Mouse (Mus musculus): ENCODE results near the gene Exosc9. TPM values are rescaled to one million over a fixed set of nuclear protein-coding genes. Genes with fewer than 3 reads are reported as not detected.

Gene Exosc9
- total RNA-seq (2015; ENCODE audit: low replicate concordance): 33.5 and 45.4 TPM in 2 replicates
- total RNA-seq (2017; ENCODE audit: low replicate concordance): 25.8 and 101 TPM in 2 replicates

DNA sequence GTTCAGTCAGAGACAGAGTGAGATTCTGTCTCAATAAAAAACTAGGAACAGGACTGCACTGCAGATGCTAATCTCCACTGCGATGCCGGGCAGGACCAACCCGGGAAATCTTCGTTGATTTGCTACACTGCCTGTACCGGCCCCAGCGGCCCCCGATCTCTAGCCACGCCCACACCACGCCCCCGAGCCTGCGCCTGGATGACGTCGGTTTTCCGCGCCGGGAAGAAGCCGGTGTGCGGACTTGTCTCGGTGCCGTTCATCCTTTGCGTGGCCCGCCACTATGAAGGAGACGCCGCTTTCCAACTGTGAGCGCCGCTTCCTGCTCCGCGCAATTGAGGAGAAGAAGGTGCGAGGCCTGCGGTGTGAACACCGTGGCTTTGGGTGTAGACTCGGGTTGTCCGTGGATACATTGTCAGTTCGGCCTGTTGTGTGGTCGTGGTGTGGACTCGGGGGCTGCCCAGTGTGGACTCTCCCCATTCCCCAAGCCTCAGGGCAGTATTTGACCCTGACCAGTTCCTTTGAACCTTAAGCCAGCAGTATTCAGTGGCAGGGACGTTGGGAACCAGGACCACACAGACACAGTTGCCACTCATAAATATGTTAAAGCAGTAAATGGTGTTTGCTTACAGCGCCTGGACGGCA is at the start of gene Exosc9:
Exosc9 (plus strand) TSS at position 201 of the 642 bp plus-strand sequence.
- ATAC-seq (replicated peaks; ENCODE audit: low FRiP score, poor library complexity, severe bottlenecking): peak; percentile 99

DNA sequence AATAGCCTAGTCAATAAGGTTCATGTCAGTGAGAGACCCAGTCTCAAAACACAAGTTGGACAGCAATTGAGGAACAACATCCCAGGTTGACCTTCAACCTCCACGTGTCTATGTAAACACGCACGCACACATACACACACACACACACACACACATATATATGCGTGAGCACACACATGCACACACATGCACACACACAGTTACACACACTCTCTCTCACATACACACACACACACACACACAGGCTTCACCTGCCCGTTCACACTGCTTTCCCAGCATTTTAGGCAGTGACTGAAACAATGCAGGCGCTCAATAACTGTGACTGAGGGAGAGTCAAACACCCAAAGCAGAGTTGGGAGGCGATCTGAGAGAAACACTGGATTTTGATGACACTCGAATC is 47.1 kb upstream of the Exosc9 start:
- no peak for ATAC-seq (replicated peaks; ENCODE audit: low FRiP score, poor library complexity, severe bottlenecking)

DNA sequence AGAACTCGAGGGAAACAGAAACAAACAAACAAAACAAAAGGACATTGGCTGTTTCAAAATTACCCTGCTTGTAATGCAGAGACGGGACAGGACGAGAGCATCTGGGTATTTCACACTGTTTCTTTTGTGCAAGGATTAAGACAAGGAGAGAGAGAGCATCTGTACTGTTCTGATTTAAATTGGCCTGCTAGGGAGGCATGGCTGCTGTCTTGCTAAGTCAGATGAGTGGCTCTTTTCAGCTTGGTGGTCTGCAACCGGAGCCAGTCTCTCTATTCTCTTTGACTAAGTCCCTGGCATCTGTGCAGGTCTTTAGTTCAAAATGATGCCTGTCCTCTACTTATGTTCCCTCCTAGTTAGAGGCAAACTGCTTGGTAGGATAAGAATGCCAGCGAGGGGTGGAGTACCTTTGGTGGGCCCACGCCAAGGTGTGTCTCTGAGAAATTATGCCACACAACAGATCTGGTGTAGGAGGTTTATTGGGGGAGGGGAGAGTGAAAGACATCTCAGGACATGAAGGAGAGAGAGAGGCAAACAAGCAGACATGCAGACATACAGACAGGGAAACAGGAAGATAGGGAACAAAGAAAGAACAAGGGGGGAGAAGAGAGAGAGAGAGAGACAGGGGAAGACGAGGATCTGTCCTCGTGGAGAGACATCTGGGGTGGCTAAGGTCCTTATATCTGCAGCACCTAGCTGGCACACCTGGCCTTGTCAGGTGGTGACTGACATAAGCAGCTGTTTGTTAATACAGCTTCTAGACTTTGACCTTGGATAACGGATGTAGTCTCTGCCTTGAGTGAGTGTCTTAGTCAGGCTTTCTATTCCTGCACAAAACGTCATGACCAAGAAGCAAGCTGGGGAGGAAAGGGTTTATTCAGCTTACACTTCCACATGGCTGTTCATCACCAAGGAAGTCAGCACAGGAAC is 46.3 kb upstream of the Exosc9 start:
- ATAC-seq (replicated peaks; ENCODE audit: low FRiP score, poor library complexity, severe bottlenecking): no peak

DNA sequence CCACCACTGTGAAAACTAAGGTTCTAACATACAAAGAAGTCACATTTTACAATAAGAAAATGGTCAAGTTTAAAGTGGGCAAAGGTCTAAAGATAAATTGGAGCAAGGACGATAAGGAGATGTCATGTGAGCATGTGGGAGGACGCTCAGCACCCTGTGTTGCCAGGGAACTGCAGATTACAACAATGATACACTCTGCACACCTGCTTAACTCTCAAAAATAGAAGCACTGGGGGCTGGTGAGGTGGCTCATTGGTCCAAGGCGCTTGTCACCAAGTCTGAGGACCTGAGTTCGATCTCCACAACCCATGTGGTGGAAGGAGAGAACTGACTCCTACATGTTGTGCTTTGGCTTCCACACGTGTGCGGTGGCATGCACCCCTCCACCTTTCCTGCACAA is 40.9 kb upstream of the Exosc9 start:
- no peak for ATAC-seq (replicated peaks; ENCODE audit: low FRiP score, poor library complexity, severe bottlenecking)

DNA sequence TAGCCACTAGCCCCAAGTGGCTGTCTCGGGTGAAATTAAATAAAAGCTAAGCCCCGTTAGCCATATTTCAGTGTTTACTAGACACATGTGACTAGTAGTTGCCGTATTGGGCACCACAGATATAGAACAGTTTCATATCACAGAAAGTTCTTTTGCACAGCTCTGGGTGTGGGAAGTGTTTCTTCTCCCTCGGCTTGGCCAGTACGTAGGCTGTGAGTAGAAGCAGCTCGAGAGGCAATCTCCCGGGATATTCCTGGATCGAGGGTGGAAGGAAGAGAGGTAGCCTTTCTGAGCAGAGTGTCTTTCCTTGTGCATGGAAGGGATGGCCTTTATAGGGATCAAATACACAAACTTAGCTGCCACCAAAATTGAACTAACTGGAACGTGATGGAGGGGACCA is 36.2 kb upstream of the Exosc9 start:
- no peak for ATAC-seq (replicated peaks; ENCODE audit: low FRiP score, poor library complexity, severe bottlenecking)

DNA sequence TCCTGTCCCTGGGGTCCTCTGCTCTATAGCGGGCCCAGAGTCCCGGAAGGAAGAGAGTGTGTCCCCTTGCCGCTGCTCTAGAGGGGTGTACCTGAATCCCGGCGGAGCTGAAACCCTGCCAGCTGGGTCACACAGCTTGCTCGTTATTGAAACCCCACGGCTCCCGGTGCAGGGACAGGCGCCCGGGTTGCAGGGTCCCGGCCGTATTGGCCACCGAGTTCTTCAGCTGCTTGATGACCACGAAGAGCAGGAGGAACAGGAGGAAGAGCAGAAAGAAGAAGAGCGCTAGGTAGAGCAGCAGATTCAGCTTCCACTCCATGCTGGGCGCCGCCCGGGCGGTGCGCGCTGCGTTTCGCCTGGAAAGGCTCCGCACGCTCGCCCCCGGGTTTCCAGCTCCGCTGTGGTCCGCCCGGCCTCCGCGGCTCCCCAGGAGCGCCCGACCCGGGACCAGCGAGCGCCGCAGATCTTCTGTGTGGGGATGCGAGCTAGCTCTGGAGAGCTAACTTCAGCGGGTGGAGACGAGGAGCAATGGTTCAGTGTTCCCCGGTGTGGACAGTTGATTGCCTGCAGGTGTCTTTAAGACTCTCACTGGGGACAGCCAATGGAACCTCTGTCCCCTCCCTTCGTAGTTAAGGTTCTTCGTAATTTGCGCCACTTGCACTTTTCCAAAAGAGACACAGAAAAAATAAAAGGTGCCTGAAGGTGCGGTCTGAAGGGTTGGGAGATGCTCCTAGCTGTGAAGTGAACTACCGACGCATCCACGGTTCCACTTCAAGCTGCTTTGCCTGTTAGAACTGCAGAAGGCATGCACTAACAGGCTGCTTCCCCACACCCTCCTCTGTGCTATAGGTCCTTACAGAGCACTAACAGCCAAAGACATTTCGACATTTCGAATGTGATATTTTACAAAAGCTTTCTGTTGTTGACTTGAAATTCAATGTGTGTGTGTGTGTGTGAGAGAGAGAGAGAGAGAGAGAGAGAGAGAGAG is 31.0 kb upstream of the Exosc9 start, which contains the start of gene Gm11549:
Gm11549 (minus strand) TSS at position 741 of the 988 bp plus-strand sequence.
- ATAC-seq (replicated peaks; ENCODE audit: low FRiP score, poor library complexity, severe bottlenecking): no peak

GRCm38 (mm10) chr3:36522137-36522536 is 30.3 kb upstream of the Exosc9 start:
- ATAC-seq (replicated peaks; ENCODE audit: low FRiP score, poor library complexity, severe bottlenecking): no peak

DNA sequence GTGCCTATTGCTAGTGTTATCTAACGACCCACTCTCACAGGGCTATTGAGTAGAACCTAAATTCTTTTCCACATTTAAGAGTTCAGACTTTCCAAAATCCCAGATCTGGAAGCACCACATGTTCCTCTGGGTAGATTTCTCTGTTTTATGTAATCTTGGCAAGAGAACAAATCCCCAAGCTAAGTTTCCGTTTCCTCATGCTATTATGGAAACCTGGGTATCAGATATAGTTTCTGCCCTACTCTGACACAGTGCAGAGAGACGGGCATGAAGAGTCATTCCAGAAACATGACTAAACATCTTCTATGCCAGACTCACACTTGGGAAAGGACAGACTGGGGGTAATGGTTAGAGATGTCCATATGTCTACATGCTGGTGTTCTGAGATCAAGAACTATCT is 27.9 kb upstream of the Exosc9 start:
- ATAC-seq (replicated peaks; ENCODE audit: low FRiP score, poor library complexity, severe bottlenecking): no peak

DNA sequence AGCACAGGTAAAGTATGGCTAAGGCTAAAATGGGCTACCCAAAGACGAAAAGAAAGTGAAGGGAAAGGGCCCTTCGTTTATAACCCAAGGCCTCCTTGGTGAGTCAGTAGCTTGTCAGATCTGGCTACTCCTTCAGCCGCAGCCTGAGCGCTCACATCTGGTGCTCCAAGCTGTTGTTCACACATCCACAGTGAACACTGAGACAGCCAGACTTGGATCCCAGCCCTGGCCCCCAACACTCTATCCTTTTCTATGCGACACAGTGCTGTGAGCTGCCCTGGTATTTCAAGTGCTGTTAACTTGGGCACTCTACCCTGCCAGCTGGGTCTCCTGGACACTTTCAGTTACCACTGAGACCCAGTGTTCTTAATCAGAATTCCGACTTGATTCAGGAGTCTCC is 22.1 kb upstream of the Exosc9 start:
- no peak for ATAC-seq (replicated peaks; ENCODE audit: low FRiP score, poor library complexity, severe bottlenecking)

- no peak for ATAC-seq (replicated peaks; ENCODE audit: low FRiP score, poor library complexity, severe bottlenecking)
Observed at GRCm38 (mm10) chr3:36530781-36531180, 21.6 kb upstream of the Exosc9 start.

DNA sequence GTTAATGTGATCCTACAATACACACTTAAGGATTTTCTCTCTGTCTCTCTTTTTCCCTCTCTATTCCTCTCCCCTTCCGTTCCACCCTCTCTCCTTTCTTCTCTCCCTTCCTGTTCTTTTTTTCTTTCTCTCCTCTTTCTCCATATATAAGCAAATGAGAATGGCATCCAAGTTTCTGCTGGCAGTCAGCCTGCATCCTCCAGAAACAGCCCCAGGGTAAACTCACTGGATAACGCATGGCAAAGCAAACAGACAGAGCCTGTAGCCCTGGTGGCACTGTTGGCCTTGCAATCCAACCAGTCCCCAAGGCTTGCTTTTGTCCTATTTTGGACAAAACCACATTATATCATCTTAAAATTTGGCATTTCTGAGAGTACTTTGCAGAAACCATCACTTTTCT is 21.2 kb upstream of the Exosc9 start:
- ATAC-seq (replicated peaks; ENCODE audit: low FRiP score, poor library complexity, severe bottlenecking): no peak

DNA sequence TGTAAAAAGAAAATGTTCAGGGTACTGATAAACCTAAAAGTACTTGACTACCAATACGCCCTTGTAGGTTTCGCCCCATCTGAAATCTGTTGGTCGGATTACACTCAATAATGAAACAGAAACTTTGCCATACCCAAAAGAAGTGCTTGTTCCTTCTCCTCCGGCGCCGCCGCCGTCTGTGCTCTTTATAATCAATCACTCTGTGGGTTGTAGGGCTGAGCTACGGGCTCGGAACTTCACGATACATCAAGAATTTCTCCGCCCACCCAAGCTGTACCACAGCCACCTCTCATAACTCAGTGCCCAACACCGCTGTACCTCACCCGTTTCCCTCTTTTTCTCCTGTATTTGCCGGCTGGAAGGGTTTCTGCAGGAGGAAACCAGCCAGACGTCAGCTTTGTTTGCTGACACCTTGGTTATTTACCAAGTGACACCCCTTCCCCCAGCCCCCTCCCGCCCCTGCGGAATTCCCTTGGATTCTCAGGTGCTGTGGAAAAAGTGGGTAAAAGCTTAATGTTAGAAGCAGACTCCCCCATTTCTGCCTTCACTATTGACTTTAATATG is 20.3 kb upstream of the Exosc9 start:
- no peak for ATAC-seq (replicated peaks; ENCODE audit: low FRiP score, poor library complexity, severe bottlenecking)

DNA sequence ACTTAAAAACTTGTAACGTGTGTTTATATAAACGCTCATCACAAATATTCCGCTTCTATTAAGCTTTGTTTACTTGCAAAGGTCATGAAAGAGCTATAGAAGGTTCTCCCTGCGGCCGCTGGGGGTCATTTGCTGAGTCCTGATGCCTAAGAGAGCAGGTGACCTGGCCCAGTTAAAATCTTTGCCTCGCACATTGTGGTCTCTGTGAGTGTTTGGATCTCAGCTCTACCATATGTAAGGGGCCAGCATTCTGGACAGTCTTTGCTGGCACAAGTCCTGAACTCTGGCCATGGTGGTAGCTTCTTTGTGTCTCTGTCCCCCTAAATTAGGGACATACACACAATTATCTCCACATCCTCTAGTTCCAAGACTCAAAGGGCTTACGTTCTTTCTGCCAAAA is 19.7 kb upstream of the Exosc9 start:
- no peak for ATAC-seq (replicated peaks; ENCODE audit: low FRiP score, poor library complexity, severe bottlenecking)

DNA sequence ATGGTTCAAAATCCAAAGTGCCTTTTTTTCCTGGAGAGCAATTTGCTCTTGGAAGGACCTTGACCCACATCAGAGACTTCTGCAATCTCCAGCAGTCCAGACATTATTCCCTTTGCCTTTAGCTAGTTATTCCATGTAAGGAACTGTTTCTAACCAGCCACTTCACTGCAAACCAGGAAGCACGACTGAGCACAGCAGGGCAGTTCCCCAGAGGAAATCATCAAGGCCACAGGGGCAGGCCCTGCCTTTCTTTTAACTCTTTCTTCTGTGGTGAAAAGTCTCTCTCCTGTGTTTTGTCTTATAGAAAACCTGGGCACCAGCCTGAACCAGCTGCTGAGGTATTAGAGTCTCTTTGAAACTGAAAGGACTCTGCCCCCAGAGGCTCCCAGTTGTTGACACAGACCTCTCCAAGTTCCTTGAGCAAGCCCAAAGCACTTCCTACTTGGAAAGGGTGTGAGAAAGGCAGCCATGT is 19.2 kb upstream of the Exosc9 start:
- ATAC-seq (replicated peaks; ENCODE audit: low FRiP score, poor library complexity, severe bottlenecking): no peak

- ATAC-seq (replicated peaks; ENCODE audit: low FRiP score, poor library complexity, severe bottlenecking): no peak
Observed at GRCm38 (mm10) chr3:36536041-36536440, 16.4 kb upstream of the Exosc9 start.

- no peak for ATAC-seq (replicated peaks; ENCODE audit: low FRiP score, poor library complexity, severe bottlenecking)
Observed at GRCm38 (mm10) chr3:36537701-36538470, 14.5 kb upstream of the Exosc9 start.

GRCm38 (mm10) chr3:36540756-36541155 is 11.7 kb upstream of the Exosc9 start:
- no peak for ATAC-seq (replicated peaks; ENCODE audit: low FRiP score, poor library complexity, severe bottlenecking)

GRCm38 (mm10) chr3:36541399-36541798 is 11.0 kb upstream of the Exosc9 start:
- ATAC-seq (replicated peaks; ENCODE audit: low FRiP score, poor library complexity, severe bottlenecking): no peak

DNA sequence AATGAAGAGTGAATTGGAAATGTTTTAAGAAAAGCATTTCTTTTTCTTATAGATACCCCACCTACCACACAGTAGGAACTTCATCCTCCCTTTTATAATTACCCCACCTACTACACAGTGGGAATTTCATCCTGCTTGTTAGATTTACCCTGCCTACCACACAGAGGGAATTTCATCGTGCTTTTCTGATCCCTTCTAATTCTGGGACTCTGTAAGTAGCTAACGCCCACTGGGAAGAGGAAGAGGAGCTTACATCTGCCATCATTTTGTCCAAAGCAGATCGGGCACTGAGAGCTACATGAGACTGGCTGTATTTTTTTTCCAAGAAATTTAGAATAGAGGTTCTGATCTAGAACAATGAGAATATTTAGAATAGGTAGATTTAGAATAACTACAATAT is 7.4 kb upstream of the Exosc9 start:
- ATAC-seq (replicated peaks; ENCODE audit: low FRiP score, poor library complexity, severe bottlenecking): no peak
